Mouse (Mus musculus) brain, embryonic 14.5 days (tissue): ENCODE data around the gene Ap4s1.

Experiments
- CTCF ChIP-seq: fragments of 200-500 bp; IDR thresholded peaks from 2 replicates; pipeline ENCODE4 v1.5.1; 2012; ENCODE audit warnings: inconsistent platforms, mild to moderate bottlenecking, moderate library complexity, borderline replicate concordance; ENCODE audit not compliant: insufficient read depth, insufficient read length; ENCODE audit errors: extremely low read depth
- POLR2A ChIP-seq: fragments of 200-500 bp; IDR thresholded peaks from 2 replicates; pipeline ENCODE4 v1.6.1; 2012; ENCODE audit warnings: mild to moderate bottlenecking, inconsistent platforms, borderline replicate concordance; ENCODE audit not compliant: poor library complexity, insufficient read depth, insufficient read length, severe bottlenecking; ENCODE audit errors: extremely low read depth

GRCm38 (mm10) chr12:51673270-51673669 is 17.6 kb upstream of the Ap4s1 start:
- TF ChIP-seq CTCF (no peak), POLR2A (no peak)
